21 mouse cellular contexts compared by ENCODE assay signal in genomic region chr5:143976726-143977431, GRCm38 (mm10). TPM values are rescaled to one million over a fixed set of nuclear protein-coding genes. Genes with fewer than 3 reads are reported as not detected.
DNase-seq lines count a peak whose midpoint lies in the region; ATAC-seq and TF ChIP-seq lines count a peak whose summit lies in the region.
"Had no signal": no experiment of that assay in that cellular context is flagged by ENCODE, and none has a peak within 500 bp of the region (broad histone marks: within the 10 kb centered on the region; RNA-seq: fewer than 3 reads in every experiment).

No protein-coding gene starts in this region.

- H3K9ac ChIP-seq in heart, embryonic 11.5 days (ENCODE audit: low read depth, low read length) = no peak overlapping the region
- H3K9ac ChIP-seq in heart, adult 2 months (ENCODE audit: low read depth, low read length) = no peak overlapping the region
- peak overlapping the region; percentile 44; the same call in 1 of the 2 replicates for H3K9ac ChIP-seq in liver, embryonic 13.5 days
- no peak overlapping the region for H3K9ac ChIP-seq in kidney, embryonic 14.5 days (ENCODE audit: low read depth, low read length)
- H3K9ac ChIP-seq: heart, embryonic 15.5 days; hindbrain, embryonic 15.5 days had no signal

- H3K4me3 ChIP-seq in heart, embryonic 11.5 days (ENCODE audit: low read depth, low read length) = no peak overlapping the region
- no peak overlapping the region for H3K4me3 ChIP-seq in heart, adult 2 months
- peak overlapping the region; percentile 18; the same call in 1 of the 2 replicates for H3K4me3 ChIP-seq in liver, embryonic 13.5 days (replicated peaks)
- H3K4me3 ChIP-seq in kidney, embryonic 14.5 days (ENCODE audit: low read length) = no peak overlapping the region
- H3K4me3 ChIP-seq: heart, embryonic 15.5 days; hindbrain, embryonic 15.5 days; layer of hippocampus, adult 2 months had no signal

- H3K4me2 ChIP-seq in heart, embryonic 11.5 days = no peak overlapping the region
- peak overlapping the region; percentile 61 for H3K4me2 ChIP-seq in liver, embryonic 13.5 days
- H3K4me2 ChIP-seq in kidney, embryonic 14.5 days (replicated peaks; ENCODE audit: low read depth, low read length) = no peak overlapping the region
- H3K4me2 ChIP-seq: heart, embryonic 15.5 days; hindbrain, embryonic 15.5 days had no signal

- TF ChIP-seq POLR2A in heart, adult 2 months (IDR thresholded peaks at IDR 0.05; ENCODE audit: insufficient read depth, low read depth, low read length) = no peak

- no peak for TF ChIP-seq CTCF in heart, adult 2 months (IDR thresholded peaks at IDR 0.05)

- no peaks in the 10 kb centered on the region for H3K27me3 ChIP-seq in heart, embryonic 11.5 days (ENCODE audit: control insufficient read depth, insufficient read depth, low read length)
- H3K27me3 ChIP-seq in heart, adult 2 months (ENCODE audit: control insufficient read depth, insufficient read depth, low read length) = no peaks in the 10 kb centered on the region
- H3K27me3 ChIP-seq in liver, embryonic 13.5 days = no peaks in the 10 kb centered on the region
- no peaks in the 10 kb centered on the region for H3K27me3 ChIP-seq in kidney, embryonic 14.5 days (ENCODE audit: control insufficient read depth, insufficient read depth, low read length)
- H3K27me3 ChIP-seq: hindbrain, embryonic 15.5 days had no signal

- H3K79me2 ChIP-seq in heart, adult 2 months (replicated peaks; ENCODE audit: control insufficient read depth, insufficient read depth, low read length) = no peaks in the 10 kb centered on the region

- H3K4me1 ChIP-seq in heart, embryonic 11.5 days (ENCODE audit: control insufficient read depth, insufficient read depth, low read length) = peaks cover 8% of the 10 kb centered on the region; the same call in 1 of the 2 replicates
- H3K4me1 ChIP-seq in heart, adult 2 months (ENCODE audit: control insufficient read depth, insufficient read depth, low read length) = no peaks in the 10 kb centered on the region
- peaks cover 62% of the 10 kb centered on the region for H3K4me1 ChIP-seq in liver, embryonic 13.5 days (replicated peaks)
- 0 out of 2 replicates have a peak, but pooled peaks cover 2% of the 10 kb centered on the region for H3K4me1 ChIP-seq in kidney, embryonic 14.5 days (ENCODE audit: control insufficient read depth, insufficient read depth, low read length)

- TF ChIP-seq EP300 in heart, adult 2 months (IDR thresholded peaks at IDR 0.05; ENCODE audit: insufficient read depth, low read depth, low read length) = no peak

- DNase-seq in heart, adult 2 months = no peak
- DNase-seq in c-Kit-positive CD71-positive TER-119-positive erythroid progenitor cells, embryonic 14.5 days (ENCODE audit: low spot score) = peak; percentile 75
- DNase-seq in liver, embryonic 13.5 days = peak; percentile 72
- peak; percentile 50 to 80 for DNase-seq in spleen, postnatal 10 days (ENCODE audit: low spot score in 2 of 2)
- DNase-seq in retina, embryonic 14.5 days (ENCODE audit: low spot score) = no peak
- DNase-seq in lung, postnatal 10 days = no peak
- DNase-seq: cerebellum, adult 18-20 months; gastrocnemius, postnatal 10 days; right cerebral cortex, adult 18-20 months had no signal

- no peaks in the 10 kb centered on the region for H3K36me3 ChIP-seq in heart, embryonic 11.5 days (ENCODE audit: control insufficient read depth, insufficient read depth, low read length)
- no peaks in the 10 kb centered on the region for H3K36me3 ChIP-seq in heart, adult 2 months (ENCODE audit: control insufficient read depth, insufficient read depth, low read length)
- H3K36me3 ChIP-seq in liver, embryonic 13.5 days = no peaks in the 10 kb centered on the region
- H3K36me3 ChIP-seq in kidney, embryonic 14.5 days (ENCODE audit: control insufficient read depth, insufficient read depth, low read length) = no peaks in the 10 kb centered on the region
- H3K36me3 ChIP-seq: heart, embryonic 15.5 days; hindbrain, embryonic 15.5 days had no signal

- intact Hi-C loops in heart, adult 2 months (cut with DNase I) = loop anchor here (5.0 kb wide), 1 partner anchor 245 kb away; the partner anchor contains the start of gene Usp42

- H3K9me3 ChIP-seq in heart, embryonic 11.5 days (replicated peaks; ENCODE audit: control insufficient read depth, low read length) = no peaks in the 10 kb centered on the region
- no peaks in the 10 kb centered on the region for H3K9me3 ChIP-seq in liver, embryonic 13.5 days (replicated peaks)
- H3K9me3 ChIP-seq in kidney, embryonic 14.5 days (ENCODE audit: control insufficient read depth, low read length) = no peaks in the 10 kb centered on the region
- H3K9me3 ChIP-seq: heart, embryonic 15.5 days; hindbrain, embryonic 15.5 days had no signal

- no peak overlapping the region for H3K27ac ChIP-seq in heart, embryonic 11.5 days (ENCODE audit: low read depth, low read length)
- no peak overlapping the region for H3K27ac ChIP-seq in heart, adult 2 months
- H3K27ac ChIP-seq in liver, embryonic 13.5 days = peak overlapping the region; percentile 87
- no peak overlapping the region for H3K27ac ChIP-seq in kidney, embryonic 14.5 days (ENCODE audit: low read depth, low read length)
- H3K27ac ChIP-seq: heart, embryonic 15.5 days; hindbrain, embryonic 15.5 days; layer of hippocampus, adult 2 months had no signal

- ATAC-seq in heart, embryonic 11.5 days (replicated peaks; ENCODE audit: insufficient number of reproducible peaks, low FRiP score, low TSS enrichment) = 0 out of 2 replicates have a peak, but pooled peaks have one; percentile 61
- peak; percentile 92 for ATAC-seq in liver, embryonic 13.5 days (ENCODE audit: low read depth)
- ATAC-seq in kidney, embryonic 14.5 days (ENCODE audit: low FRiP score, low TSS enrichment) = no peak
- ATAC-seq: forebrain, embryonic 14.5 days had no signal

- WGBS in heart, embryonic 11.5 days (ENCODE audit: insufficient replicate concordance) = 54% methylated on average over 16 of the region's 16 CpGs
- WGBS in heart, adult 2 months = 62% methylated on average over 16 of the region's 16 CpGs
- 53% methylated on average over 16 of the region's 16 CpGs for WGBS in liver, embryonic 13.5 days (ENCODE audit: insufficient replicate concordance)
- WGBS in kidney, embryonic 14.5 days = 71% methylated on average over 16 of the region's 16 CpGs

RNA-seq across cellular contexts. Expression of gene Ccz1, which starts 37.8 kb away (rescaled TPM):
- 67.2 and 72.1 TPM in 2 replicates for polyA plus RNA-seq in heart, embryonic 11.5 days (2014; fragmentation: Nextera tagmentation; extraction: Ambion mirVana)
- 10 to 100 TPM; 25.0 to 29.6 TPM for total RNA-seq in heart, adult 2 months (2021)
- 9.3 and 16.7 TPM in 2 replicates for polyA plus RNA-seq in heart, adult 2 months (2012; rRNA removed)
- 48.8 and 58.1 TPM in 2 replicates for polyA plus RNA-seq in liver, embryonic 13.5 days (2015; fragmentation: Nextera tagmentation; extraction: Ambion mirVana)
- polyA plus RNA-seq in kidney, embryonic 14.5 days (2014; fragmentation: Nextera tagmentation; extraction: Ambion mirVana) = 85.2 and 97.1 TPM in 2 replicates

RNA-seq across cellular contexts. Expression of gene Rsph10b, which starts 44.0 kb away (rescaled TPM):
- polyA plus RNA-seq in heart, embryonic 11.5 days (2014; fragmentation: Nextera tagmentation; extraction: Ambion mirVana) = 0.43 and 1.5 TPM in 2 replicates
- under 1 TPM in 1 of 2 experiments, not detected in 1; 0.30 TPM for total RNA-seq in heart, adult 2 months (2021)
- polyA plus RNA-seq in heart, adult 2 months (2012; rRNA removed) = 0.47 and 0.50 TPM in 2 replicates
- polyA plus RNA-seq in liver, embryonic 13.5 days (2015; fragmentation: Nextera tagmentation; extraction: Ambion mirVana) = 0.17 and 0.56 TPM in 2 replicates
- polyA plus RNA-seq in kidney, embryonic 14.5 days (2014; fragmentation: Nextera tagmentation; extraction: Ambion mirVana) = 0.54 and 0.68 TPM in 2 replicates
- total RNA-seq: common myeloid progenitor, adult 5-6 weeks; liver, adult 2 months had no signal
- polyA plus RNA-seq: liver, adult 2 months had no signal

RNA-seq across cellular contexts. Expression of gene Gm42421, which starts 48.9 kb away (rescaled TPM):
- polyA plus RNA-seq in heart, embryonic 11.5 days (2014; fragmentation: Nextera tagmentation; extraction: Ambion mirVana) = 0.62 and 0.82 TPM in 2 replicates
- total RNA-seq in heart, adult 2 months (2021) = not detected
- 0.18 and 0.32 TPM in 2 replicates for polyA plus RNA-seq in heart, adult 2 months (2012; rRNA removed)
- polyA plus RNA-seq in liver, embryonic 13.5 days (2015; fragmentation: Nextera tagmentation; extraction: Ambion mirVana) = 0.41 TPM in 1 of 2 replicates, not detected in the other
- polyA plus RNA-seq in kidney, embryonic 14.5 days (2014; fragmentation: Nextera tagmentation; extraction: Ambion mirVana) = 0.50 and 0.64 TPM in 2 replicates
- total RNA-seq: common myeloid progenitor, adult 5-6 weeks; liver, adult 2 months; neutrophil, adult 5-6 weeks had no signal
- polyA plus RNA-seq: kidney, embryonic 16.5 days; liver, adult 2 months had no signal

RNA-seq across cellular contexts. Expression of gene Ocm, which starts 49.6 kb away (rescaled TPM):
- not detected in 2 replicates for polyA plus RNA-seq in heart, embryonic 11.5 days (2014; fragmentation: Nextera tagmentation; extraction: Ambion mirVana)
- not detected for total RNA-seq in heart, adult 2 months (2021)
- polyA plus RNA-seq in heart, adult 2 months (2012; rRNA removed) = not detected in 2 replicates
- not detected in 2 replicates for polyA plus RNA-seq in liver, embryonic 13.5 days (2015; fragmentation: Nextera tagmentation; extraction: Ambion mirVana)
- polyA plus RNA-seq in kidney, embryonic 14.5 days (2014; fragmentation: Nextera tagmentation; extraction: Ambion mirVana) = 6.5 and 8.2 TPM in 2 replicates
- total RNA-seq: adrenal gland, postnatal 4 days; common myeloid progenitor, adult 5-6 weeks; ES-E14; gastrocnemius, postnatal 10 days; layer of hippocampus, adult 2 months; liver, adult 2 months; neutrophil, adult 5-6 weeks had no signal
- polyA plus RNA-seq: forebrain, embryonic 14.5 days; heart, embryonic 15.5 days; hindbrain, embryonic 15.5 days; liver, adult 2 months had no signal

Comparison
In these comparisons a context has a peak if more than half of its experiments do, and no peak if none do; other contexts are left out.
1. DNase-seq: peak in c-Kit-positive CD71-positive TER-119-positive erythroid progenitor cells, embryonic 14.5 days (single experiment), liver, embryonic 13.5 days (single experiment) and spleen, postnatal 10 days (2 of 2); none in heart, adult 2 months (0 of 2), retina, embryonic 14.5 days (single experiment) and lung, postnatal 10 days (single experiment).